Mouse (Mus musculus) urinary bladder, postnatal 4 days (tissue): Measurements from ENCODE around the gene Cabp1.
A peak's percentile ranks its signal among the peaks of the same experiment; 100 is the strongest.
"Not testable (repeated sequence)": the region's sequence is repeated elsewhere in the genome, so short reads cannot be mapped to it uniquely, and the experiment has no call there.

ENCODE experiments used
- DNase-seq, 2 experiments: peaks; one replicate each; pipeline ENCODE4 v3.0.0; 2021 to 2022; ENCODE audit warnings: low spot score in 2 of 2

Gene Cabp1

DNA sequence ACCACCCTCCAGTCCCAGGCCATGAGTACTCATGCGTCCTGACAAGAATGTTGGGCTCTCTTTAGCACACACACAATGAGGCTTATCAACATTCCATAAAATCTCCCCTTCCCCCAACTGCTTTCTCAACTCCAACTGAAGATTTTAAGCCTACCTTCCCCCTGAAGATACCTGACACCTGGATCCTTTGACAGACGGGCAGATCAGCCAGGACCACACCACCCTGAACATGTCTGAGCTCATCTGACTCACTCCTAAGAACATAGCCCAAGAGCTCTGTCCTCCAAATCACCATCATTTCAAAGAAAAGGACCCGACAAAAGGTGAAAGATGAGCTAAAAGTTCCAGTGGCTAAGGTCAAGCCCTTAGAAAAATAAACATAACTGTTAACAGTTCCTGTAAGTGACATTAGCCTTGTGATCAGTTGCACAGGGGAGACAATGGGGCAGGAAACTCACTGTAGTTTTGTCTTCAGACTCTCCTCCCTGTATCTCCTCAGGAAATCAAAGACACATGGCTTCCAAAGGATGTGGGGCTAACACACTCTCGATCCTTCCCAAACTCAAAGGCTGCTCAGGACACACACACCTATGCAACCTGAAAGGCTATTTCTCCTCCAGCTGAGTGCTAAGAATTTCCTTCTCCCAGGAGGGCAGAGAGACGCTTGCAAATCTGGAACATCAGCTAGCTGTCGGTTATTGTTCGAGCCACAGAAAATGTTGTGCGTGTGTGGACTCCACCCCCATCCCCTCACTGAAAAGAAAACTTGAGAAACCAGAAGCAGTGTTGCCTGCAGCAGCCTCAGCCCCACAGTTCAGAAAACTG is 41.8 kb downstream of the Cabp1 start:
- no peak for DNase-seq

DNA sequence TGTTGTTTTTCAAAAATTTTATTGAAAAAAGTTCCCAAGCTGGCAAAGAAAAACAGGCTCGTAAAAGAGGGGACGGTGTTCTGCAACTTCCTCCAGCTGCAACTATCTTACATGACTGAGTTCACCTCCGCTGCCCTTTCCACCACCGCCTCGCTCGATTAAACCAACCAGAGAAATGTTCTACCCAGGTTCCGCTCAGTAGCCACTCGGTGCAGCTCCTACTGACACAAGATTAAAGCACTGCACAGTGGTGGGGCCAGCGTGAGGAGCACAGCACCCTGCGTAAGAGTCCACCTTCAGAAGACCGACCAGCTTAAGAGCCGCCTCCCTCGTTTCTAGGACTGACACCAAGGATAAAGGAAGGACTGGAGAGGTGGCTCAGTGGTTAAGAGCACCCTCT is 42.7 kb downstream of the Cabp1 start:
- no peak for DNase-seq

DNA sequence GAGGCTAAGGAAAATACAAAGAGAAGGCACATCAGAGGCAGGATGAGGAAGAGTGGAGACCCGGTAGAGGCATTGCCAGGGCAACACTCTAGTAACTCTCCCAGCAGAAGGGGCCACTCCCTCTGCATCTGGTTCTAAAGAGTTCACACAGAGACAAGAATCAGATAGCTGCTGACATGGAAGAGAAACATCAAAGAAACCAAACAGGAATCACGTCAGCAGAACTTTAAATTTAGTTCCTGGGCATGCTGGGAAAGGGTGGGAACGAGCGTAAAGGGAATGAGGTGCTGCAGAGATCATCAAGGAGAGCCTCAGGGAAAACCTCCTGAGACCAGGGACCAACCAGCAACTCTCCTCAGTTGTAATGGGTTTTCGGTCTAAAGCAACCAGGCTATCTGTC is 43.2 kb downstream of the Cabp1 start:
- DNase-seq: no peak

DNA sequence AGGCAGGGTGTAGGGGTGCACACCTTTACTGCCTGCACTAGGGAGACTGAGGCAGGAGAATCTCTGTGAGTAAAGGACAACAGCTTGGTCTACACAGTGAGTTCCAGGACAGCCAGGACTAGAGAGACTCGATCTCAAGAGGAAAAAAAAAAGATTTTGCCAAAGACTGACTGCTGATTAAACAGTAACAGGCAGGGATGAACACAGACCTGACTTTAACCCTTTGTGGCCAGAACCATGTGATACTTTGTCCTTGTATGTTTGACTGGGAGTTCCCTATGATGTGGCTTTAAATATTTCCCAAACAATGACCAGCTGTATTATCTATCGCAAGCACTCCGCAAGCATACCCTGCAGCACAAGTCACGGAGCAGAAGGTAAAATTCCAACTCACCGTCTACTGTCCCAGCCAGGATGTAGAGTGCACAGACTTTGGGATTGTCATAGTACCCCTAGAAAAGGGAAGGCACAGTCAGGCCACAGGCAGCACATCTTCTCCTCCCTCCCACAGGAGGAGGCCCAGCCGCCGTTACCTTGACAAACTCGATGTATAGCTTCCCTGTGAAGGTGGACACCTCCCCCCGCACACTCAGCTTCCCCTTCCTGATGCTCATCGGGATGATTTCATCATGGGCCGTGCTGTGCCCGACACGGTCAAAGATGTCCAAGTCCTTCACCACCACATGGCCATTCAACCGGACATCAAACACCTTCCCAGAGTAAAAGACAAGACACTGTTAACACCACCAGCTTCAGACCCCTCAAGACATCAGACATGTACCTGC is 44.3 kb downstream of the Cabp1 start:
- DNase-seq: no peak

DNA sequence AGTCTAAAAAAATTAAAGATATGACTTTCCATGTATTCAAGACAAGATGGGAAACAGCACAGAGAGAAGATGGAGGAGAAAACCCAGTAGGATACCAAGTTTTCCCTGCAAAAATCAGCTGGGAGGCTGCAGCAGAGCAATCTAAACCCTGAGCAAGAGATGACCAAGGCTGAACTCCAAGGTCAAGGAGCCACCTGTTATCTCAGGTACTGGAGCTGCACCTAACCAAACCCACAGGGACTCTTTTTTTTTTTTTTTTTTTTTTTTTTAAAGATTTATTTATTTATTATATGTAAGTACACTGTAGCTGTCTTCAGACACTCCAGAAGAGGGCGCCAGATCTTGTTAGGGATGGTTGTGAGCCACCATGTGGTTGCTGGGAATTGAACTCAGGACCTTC is 45.3 kb downstream of the Cabp1 start:
- not testable (repeated sequence) for DNase-seq

DNA sequence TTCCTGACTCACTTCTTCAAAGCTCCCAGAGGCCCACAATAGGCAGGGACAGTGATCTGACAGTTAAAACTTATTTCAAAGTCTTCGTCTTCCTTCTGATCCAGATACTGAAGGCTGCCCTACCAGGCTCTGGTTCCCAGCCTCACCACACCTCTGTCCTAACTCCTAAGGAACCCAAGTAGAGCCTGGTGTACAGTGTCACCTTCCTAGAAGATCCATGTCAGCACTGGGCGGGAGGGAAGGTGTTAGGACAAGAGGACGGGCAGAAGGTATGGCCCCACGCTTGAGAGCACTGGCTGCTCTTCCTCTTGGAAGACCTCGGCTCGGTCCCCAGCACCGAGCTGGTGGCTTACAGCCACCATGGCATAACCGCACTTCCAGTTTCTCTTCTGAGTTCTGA is 45.8 kb downstream of the Cabp1 start:
- no peak for DNase-seq

DNA sequence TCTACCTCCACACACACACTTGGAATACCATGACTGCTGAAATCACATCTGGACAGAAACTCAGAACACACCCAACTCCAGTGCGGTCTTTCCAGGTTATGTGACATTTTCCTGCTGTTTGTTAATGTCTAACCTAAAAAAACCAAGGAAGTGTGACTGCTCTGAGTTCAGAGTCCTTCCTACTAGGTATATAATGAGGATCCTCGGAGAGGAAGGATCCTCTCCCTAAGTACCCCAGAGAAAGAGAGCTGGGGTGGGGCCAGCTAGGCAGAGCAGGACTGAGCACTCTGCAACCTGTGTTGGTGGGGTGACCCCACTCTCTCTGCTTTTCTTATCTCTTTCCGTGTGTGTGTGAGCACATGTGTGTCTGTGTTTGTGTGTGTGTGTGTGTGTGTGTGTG is 46.8 kb downstream of the Cabp1 start:
- no peak for DNase-seq

DNA sequence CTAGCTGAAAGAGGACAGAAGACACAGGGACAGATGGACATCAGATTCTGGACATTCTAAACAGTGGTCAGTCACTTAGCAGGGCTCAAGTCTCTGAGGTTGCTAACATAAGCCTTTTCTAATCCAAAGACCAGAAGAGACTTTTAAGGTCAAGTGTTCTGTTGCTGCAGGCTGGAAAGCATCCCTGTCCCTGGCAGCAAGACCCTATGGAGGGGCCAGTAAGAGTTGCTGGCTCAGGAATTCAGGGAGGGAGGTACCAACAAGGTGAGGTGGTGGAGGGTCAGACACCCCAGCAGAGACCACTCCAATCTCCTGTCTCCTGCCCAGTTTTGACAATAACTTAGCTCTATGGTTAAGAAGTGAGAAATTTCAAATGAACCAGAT is 47.4 kb downstream of the Cabp1 start:
- no peak for DNase-seq

DNA sequence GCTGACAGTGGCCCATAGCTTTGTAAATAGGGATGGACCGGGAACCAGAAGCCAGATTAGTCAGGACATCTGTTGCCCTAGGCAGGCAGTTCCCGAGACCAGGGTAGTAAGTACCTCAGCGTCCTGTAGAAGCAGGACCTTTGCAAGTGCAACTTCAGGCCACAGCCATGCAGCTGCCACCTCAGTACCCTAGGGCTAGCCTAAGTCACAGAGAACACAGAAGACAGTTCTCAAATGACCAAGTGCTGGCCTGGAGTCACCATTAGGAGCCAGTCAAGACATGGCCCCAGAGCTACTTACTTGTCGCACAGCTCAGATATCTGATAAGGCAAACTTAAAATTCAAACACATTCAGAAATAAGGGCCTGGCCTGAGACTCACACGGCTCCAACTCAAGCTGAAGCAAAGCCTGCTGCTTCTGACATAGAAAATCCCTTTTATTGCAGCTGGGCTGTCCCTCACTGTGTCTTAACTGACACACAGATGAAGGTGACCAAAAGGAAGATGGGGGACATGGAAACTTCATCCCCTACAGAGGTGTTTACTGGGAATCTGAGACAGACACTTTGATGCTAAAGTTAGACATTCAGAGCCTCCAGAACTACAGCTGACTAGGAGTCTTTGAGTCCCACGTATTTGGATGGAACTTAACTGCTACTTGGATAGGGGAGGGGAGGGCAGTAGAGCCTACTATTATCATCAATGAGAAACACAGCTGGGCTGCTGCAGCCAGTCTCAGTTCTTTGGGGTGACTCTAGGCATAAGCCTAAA is 48.0 kb downstream of the Cabp1 start:
- DNase-seq: no peak

DNA sequence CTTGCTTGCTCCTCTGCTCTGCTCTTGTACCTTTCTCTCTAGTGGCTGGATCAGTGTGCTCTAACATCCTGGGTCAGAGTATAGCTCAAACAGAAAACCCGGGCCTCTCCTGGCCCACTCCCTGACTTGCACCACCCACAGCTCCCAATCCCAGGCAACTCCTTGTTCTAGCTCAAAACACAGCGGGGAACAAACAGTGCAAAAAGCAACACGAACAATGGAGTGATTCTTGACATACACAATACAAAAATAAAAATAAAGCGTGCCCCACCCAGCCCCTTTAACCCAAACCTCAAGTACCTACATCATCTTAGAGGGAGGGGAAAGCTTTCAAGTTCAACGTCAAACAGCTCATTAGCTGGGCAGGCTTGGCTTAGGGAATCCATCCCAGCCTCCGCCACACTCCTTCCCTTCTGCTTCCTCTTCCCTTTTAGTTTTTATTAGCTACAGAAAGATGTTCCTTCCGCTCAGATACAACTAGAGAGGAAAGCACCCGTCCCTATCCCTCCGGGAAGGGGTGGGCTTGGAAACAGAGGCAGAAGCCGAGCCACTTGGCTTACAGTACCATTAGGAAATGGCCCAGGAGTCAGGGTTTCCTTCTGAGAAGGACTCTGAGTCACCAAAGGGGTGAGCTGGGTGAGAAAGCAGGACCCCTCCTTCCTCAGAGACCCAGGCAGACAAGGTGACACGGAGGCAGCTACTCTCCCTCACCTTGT is 48.8 kb downstream of the Cabp1 start:
- DNase-seq: no peak

DNA sequence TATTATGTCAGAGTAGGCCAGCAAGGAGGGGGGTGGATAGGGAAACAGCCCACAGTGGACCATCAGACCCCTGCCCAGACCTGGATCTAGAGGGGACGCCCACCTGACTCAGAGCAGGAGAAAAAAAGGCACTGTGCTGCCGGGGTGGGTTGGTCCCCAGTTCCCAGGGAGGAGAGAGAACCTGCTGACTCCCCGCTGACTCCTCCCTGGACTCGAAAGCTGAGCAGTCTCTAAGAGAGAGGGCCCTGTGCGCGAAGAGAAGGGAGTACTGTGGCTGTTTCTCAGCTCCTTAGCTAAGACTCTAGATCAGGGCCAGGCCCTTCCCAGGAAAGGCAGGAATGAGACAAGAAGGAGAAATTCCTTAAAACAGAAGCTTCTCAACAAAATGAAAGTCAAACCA is 49.7 kb downstream of the Cabp1 start:
- no peak for DNase-seq

DNA sequence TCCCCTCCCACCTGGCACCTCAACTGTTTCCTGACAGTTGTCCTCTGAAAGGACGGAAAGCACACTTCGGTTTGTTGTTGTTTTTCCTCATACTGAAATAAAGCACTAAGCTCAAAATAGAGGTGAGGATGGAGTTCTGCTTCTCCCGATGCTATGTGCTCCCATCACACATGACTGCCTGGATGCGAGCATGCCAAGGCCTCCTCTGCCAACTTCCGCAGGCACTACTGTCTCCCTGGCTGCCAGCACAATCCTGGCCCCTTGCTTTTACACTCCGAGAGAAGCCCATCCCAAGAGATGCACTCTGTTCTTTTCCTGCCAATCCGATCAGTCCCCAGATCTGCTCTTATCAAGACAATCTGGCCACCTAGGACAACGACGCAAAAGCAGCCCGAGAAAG is 50.6 kb downstream of the Cabp1 start:
- no peak for DNase-seq

DNA sequence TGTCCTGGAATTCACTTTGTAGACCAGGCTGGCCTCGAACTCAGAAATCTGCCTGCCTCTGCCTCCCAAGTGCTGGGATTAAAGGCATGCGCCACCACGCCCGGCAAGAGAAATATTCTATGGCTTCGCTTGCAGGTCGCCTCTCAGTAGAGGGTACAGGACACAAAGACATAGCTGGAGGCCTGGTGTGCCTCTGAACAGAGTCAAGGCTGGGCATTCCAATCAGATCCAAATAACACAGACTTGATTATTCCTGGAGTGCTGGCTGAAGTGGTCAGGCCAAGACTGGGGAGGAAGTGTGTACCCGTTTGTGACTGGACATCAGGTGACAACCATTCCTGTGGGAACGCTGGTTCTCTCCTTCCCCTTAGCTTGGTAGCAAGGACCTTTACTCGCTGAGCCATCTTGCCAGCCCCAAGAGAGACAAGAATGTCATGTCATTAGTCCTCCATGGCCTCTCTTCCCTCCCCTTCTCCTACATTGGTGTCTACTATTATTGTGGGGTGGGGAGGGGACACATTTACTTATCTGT is 51.9 kb downstream of the Cabp1 start:
- no peak for DNase-seq

DNA sequence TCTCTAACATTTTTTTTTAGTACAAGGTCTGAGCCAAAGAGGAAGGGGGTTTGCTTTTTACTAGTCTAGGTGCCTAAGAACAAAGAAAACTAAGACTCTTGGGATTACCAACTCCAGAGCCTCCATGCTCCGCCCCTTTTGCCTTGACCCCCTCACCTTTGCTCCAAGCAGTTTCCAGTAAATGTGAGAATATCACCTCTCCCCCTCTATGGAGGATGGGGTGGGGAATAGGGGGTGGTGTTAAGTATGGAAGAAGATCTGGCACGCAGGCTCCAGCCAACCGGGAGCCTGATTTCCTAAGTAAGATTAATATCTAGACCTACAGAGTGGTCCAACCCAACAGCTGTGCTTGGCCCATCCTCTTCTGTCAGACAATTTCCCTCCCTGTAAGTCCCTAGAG is 53.5 kb downstream of the Cabp1 start:
- DNase-seq: no peak

DNA sequence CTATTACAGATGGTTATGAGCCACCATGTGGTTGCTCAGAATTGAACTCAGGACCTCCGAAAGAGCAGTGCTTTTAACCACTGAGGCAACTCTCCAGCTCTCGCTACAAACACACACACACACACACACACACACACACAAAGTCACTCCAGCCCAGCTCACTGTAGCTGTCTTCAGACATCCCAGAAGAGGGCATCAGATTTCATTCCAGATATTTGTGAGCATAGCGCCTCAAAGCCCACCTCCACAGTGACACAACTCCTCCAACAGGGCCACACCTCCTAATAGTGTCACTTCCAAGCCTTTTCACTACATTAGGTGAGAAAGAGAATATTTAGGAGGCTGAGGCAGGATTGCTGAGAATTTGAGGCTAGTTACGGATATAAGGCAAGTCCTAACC is 55.1 kb downstream of the Cabp1 start:
- DNase-seq: no peak

DNA sequence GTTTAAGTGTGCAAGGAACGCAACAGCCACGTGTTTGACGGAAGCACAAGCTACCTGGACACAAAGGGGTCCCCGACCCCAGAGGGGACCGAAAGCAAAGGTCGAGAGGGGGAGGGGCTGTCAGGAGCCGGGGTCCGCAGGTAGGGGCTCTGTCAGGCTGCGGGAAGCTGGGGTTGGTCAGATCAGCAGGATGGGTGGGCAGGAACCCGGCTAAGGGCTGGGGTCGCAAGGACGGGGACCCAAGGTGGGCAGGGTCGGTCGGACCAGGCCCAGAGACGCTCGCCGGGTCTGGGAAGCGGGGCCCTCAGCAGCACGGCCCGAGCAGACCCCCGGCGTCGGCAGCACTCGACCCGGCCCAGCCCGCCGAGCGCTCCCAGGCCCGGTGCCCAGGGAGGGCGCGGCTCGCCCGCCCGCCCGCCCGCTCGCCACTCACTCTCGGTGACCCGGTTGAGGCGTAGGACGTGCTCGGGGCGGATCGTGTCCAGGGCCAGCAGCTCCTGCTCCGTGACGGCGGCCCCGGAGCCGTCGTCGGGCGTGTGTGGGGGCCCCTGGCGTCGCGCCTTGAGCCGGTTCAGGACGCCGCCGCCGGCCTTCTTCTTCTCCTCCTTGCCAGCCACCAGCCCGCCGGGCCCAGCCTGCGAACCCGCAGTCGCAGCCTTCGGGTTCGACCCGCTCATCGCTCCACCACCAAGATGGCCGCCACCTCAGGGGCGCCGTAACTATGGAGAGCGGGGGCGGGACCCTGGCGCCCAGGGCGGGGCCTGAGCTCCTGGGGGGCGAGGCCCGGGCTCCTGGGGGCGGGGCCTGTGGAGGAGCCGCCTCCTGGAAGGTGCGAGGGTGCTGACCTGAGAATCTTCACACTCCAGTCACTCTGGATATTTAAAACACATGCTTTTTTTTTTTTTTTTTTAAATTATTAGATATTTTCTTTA is 59.7 kb downstream of the Cabp1 start, which contains the start of gene Unc119b:
Gene Unc119b, minus strand, starts transcription at position 742 of the 932 bp plus-strand sequence.
- peak; percentile 86 to 89 for DNase-seq

DNA sequence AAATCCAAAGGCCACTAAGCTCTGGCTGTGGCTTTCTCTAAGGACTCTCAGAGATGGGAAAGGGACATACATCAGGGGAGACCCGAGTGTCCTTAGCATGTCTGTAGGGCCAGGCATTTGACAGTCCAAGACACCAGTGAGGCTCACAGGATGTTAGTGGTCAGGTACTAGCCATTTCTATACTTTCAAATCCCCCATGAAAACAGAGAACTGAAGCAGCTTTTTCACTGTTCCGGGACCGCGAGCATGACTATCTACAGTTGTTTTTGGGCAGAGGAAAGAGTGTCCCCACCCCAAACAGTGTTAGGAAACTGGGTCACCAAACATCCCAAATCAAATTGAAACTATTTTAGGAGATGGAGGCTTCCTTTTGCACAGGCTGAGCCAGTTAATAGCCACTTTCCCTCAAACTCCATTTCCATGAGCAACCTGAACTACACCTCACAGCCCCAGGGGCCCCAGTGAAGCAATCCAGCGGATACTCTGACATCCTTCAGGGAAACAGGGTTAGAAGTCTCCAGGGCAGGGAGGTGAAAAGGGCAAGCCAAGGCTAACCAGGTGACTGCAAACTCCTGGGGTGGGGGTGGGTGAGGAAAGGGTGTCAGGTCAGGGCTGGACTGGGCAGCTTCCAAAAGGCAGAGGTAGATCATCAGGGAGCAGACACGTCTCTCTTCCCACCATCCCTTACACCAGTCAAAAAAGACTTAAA is 60.7 kb downstream of the Cabp1 start:
- no peak for DNase-seq

DNA sequence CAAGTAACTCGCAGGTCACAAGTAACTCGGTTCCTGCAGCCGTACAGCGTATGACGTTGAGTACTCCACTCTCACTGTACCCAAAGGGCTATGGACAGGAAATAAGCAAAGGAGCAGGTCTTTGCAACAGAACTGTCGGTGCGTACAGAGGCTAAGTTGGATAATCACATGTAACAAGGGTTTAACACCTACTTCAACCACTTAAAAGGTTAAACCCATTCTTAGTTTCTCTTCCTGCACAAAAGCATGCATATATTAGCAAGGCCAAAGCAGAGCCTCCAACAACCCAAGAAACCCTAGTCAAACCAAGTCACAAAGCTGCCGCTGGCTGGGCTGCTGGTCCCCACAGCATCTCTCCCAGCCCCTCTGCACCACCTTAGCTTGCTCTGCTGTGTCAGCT is 61.7 kb downstream of the Cabp1 start:
- no peak for DNase-seq

DNA sequence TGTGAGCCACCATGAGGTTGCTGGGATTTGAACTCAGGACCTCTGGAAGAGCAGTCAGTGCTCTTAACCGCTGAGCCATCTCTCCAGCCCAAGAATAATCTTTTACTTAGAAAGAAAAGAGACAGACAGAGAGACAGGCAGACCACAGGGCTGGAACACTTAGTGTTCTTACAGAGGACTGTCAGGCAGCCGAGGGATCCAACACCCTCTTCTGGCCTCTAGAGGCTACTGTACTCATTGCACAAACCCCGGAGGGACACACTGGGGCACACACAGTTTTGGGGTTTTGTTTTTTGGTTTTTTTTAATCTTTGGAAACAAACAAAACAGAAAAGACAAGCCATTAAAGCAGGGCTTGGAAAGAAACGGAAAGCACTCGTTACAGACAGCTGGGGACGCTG is 64.9 kb downstream of the Cabp1 start:
- DNase-seq: no peak
